In genomic region chr19:45075323-45076035, GRCm38 (mm10) we compare ENCODE assay signal across 8 mouse cellular contexts. TPM values are rescaled to one million over a fixed set of nuclear protein-coding genes. Genes with fewer than 3 reads are reported as not detected.
DNase-seq lines count a peak whose midpoint lies in the region; ATAC-seq and TF ChIP-seq lines count a peak whose summit lies in the region.

No protein-coding gene starts in this region.

- peak overlapping the region; percentile 55 for H3K4me3 ChIP-seq in kidney, adult 2 months (ENCODE audit: insufficient read depth, low read depth, low read length)
- peak overlapping the region; percentile 56 to 77 for H3K4me3 ChIP-seq in MEL (ENCODE audit: control insufficient read depth in 1 of 2, insufficient read depth in 1 of 2, low read depth in 2 of 2, low read length in 2 of 2)
- peak overlapping the region; percentile 70 for H3K4me3 ChIP-seq in forebrain, embryonic 15.5 days
- peak overlapping the region; percentile 55 for H3K4me3 ChIP-seq in kidney, postnatal 0 days (replicated peaks; ENCODE audit: low read depth, low read length)

- ATAC-seq in forebrain, embryonic 15.5 days (replicated peaks): peak; percentile 57; the same call in 1 of the 2 replicates
- no peak; the same call in 1 of the 2 replicates for ATAC-seq in kidney, postnatal 0 days (replicated peaks; ENCODE audit: low FRiP score, low read depth)
- peak; percentile 28; the same call in 1 of the 2 replicates for ATAC-seq in monocyte, adult 5-6 weeks (replicated peaks; ENCODE audit: insufficient number of reproducible peaks, low FRiP score, low TSS enrichment, poor library complexity, severe bottlenecking)

- DNase-seq in kidney, adult 2 months: no peak
- DNase-seq in kidney, adult 9 months: no peak
- peak; percentile 88 for DNase-seq in MEL (ENCODE audit: low read depth, low spot score)
- DNase-seq in kidney, postnatal 0 days (ENCODE audit: low spot score): peak; percentile 46
- no peak for DNase-seq in layer of hippocampus, postnatal 25 days (ENCODE audit: extremely low spot score in 1 of 2, low spot score in 1 of 2)
- no peak for DNase-seq in embryo, embryonic 9.5 days (ENCODE audit: extremely low spot score)

- no peaks in the 10 kb centered on the region for H3K9me3 ChIP-seq in MEL (replicated peaks; ENCODE audit: insufficient read depth, low read length)
- H3K9me3 ChIP-seq in forebrain, embryonic 15.5 days: no peaks in the 10 kb centered on the region
- H3K9me3 ChIP-seq in kidney, postnatal 0 days (replicated peaks; ENCODE audit: low read length): no peaks in the 10 kb centered on the region

- no peaks in the 10 kb centered on the region for H3K4me1 ChIP-seq in kidney, adult 2 months (ENCODE audit: control insufficient read depth, insufficient read depth, low read length)
- H3K4me1 ChIP-seq in MEL (ENCODE audit: control insufficient read depth in 1 of 2, insufficient read depth in 2 of 2, low read length in 2 of 2): peaks cover 0 to 24% of the 10 kb centered on the region in 2 experiments; a peak in 2 of 4 replicates
- H3K4me1 ChIP-seq in forebrain, embryonic 15.5 days: peaks cover 45% of the 10 kb centered on the region
- peaks cover 21% of the 10 kb centered on the region for H3K4me1 ChIP-seq in kidney, postnatal 0 days (replicated peaks; ENCODE audit: insufficient read depth, low read length)

- 6% methylated on average over 32 of the region's 32 CpGs for WGBS in kidney, adult 2 months
- WGBS in forebrain, embryonic 15.5 days: under 1% methylated on average over 32 of the region's 32 CpGs
- 2% methylated on average over 32 of the region's 32 CpGs for WGBS in kidney, postnatal 0 days

- no peak; a peak in 2 of 4 replicates for TF ChIP-seq EP300 in MEL (IDR thresholded peaks at IDR 0.05; ENCODE audit: low read depth in 1 of 2, low read length in 2 of 2)

- 0 out of 2 replicates have a peak, but pooled peaks have one; percentile 8 for TF ChIP-seq CTCF in kidney, adult 2 months (conservative IDR thresholded peaks at IDR 0.05; ENCODE audit: insufficient read depth, insufficient read length, low read depth, low read length)
- TF ChIP-seq CTCF in MEL (IDR thresholded peaks at IDR 0.05 in 2 of 3, conservative IDR thresholded peaks at IDR 0.05 in 1 of 3; ENCODE audit: control insufficient read depth in 1 of 3, insufficient read depth in 1 of 3, low read depth in 2 of 3, low read length in 3 of 3, poor library complexity in 1 of 3, severe bottlenecking in 1 of 3): peak in 2 of 3 experiments; percentile 2 to 8; a peak in 1 of 6 replicates
- TF ChIP-seq CTCF in kidney, postnatal 0 days (IDR thresholded peaks at IDR 0.05; ENCODE audit: low read depth): no peak

- H3K27me3 ChIP-seq in kidney, adult 2 months (replicated peaks; ENCODE audit: control insufficient read depth, insufficient read depth, low read length): no peaks in the 10 kb centered on the region
- H3K27me3 ChIP-seq in MEL (ENCODE audit: control insufficient read depth in 1 of 2, insufficient read depth in 2 of 2, low read length in 2 of 2): peaks cover 0 to 6% of the 10 kb centered on the region in 2 experiments; a peak in 1 of 4 replicates
- peaks cover 51% of the 10 kb centered on the region for H3K27me3 ChIP-seq in forebrain, embryonic 15.5 days
- H3K27me3 ChIP-seq in kidney, postnatal 0 days (ENCODE audit: insufficient read depth, low read length): peaks cover 25% of the 10 kb centered on the region

- TF ChIP-seq POLR2A in kidney, adult 2 months (IDR thresholded peaks at IDR 0.05; ENCODE audit: low read depth, low read length): no peak
- peak in 1 of 2 experiments; percentile 6; a peak in 1 of 4 replicates for TF ChIP-seq POLR2A in MEL (IDR thresholded peaks at IDR 0.05; ENCODE audit: control insufficient read depth in 1 of 2, insufficient read depth in 1 of 2, low read depth in 1 of 2, low read length in 2 of 2, poor library complexity in 1 of 2)

- peaks cover 5% of the 10 kb centered on the region; the same call in 1 of the 2 replicates for H3K79me2 ChIP-seq in MEL (ENCODE audit: control insufficient read depth, insufficient read depth, low read length, poor library complexity)

- no peaks in the 10 kb centered on the region for H3K36me3 ChIP-seq in kidney, adult 2 months (ENCODE audit: control insufficient read depth, insufficient read depth, low read length)
- H3K36me3 ChIP-seq in MEL (ENCODE audit: control insufficient read depth in 1 of 2, insufficient read depth in 2 of 2, low read length in 2 of 2): peaks cover 0 to 17% of the 10 kb centered on the region in 2 experiments; a peak in 2 of 4 replicates
- H3K36me3 ChIP-seq in forebrain, embryonic 15.5 days: no peaks in the 10 kb centered on the region
- no peaks in the 10 kb centered on the region for H3K36me3 ChIP-seq in kidney, postnatal 0 days (ENCODE audit: insufficient read depth, low read length)

- TF ChIP-seq RAD21 in MEL (IDR thresholded peaks at IDR 0.05; ENCODE audit: low read depth, low read length): no peak

- no peak overlapping the region for H3K27ac ChIP-seq in kidney, adult 2 months (ENCODE audit: insufficient read depth, low read depth, low read length)
- H3K27ac ChIP-seq in MEL (ENCODE audit: control insufficient read depth, low read depth, low read length): peak overlapping the region; percentile 85
- peak overlapping the region; percentile 94 for H3K27ac ChIP-seq in forebrain, embryonic 15.5 days (replicated peaks)
- H3K27ac ChIP-seq in kidney, postnatal 0 days: peak overlapping the region; percentile 95

- peak overlapping the region; percentile 73 for H3K9ac ChIP-seq in MEL (ENCODE audit: control insufficient read depth, low read depth, low read length, poor library complexity, severe bottlenecking)
- H3K9ac ChIP-seq in forebrain, embryonic 15.5 days (replicated peaks): peak overlapping the region; percentile 86
- H3K9ac ChIP-seq in kidney, postnatal 0 days (ENCODE audit: low read depth, low read length): peak overlapping the region; percentile 88

- peak overlapping the region; percentile 99 for H3K4me2 ChIP-seq in forebrain, embryonic 15.5 days (replicated peaks)
- H3K4me2 ChIP-seq in kidney, postnatal 0 days (ENCODE audit: low read length): peak overlapping the region; percentile 82

TF ChIP-seq in MEL, 35 proteins besides CTCF, POLR2A, EP300 and RAD21 (continues in another document):
- TF ChIP-seq TBP (IDR thresholded peaks at IDR 0.05; ENCODE audit: low read depth, low read length) (0 out of 2 replicates have a peak, but pooled peaks have one; percentile 49), E2F4 (IDR thresholded peaks at IDR 0.05; ENCODE audit: borderline replicate concordance, low read depth, low read length) (peak; percentile 48; the same call in 1 of the 2 replicates), POLR2AphosphoS5 (IDR thresholded peaks at IDR 0.05; ENCODE audit: borderline replicate concordance, low read depth, low read length) (no peak), KAT2A (conservative IDR thresholded peaks at IDR 0.05; ENCODE audit: low read depth, low read length) (no peak), POLR2AphosphoS2 (IDR thresholded peaks at IDR 0.05; ENCODE audit: low read length) (no peak), CHD2 (IDR thresholded peaks at IDR 0.05; ENCODE audit: low read length) (no peak), RCOR1 (IDR thresholded peaks at IDR 0.05; ENCODE audit: low read depth, low read length) (0 out of 2 replicates have a peak, but pooled peaks have one; percentile 43), ZNF384 (IDR thresholded peaks at IDR 0.05; ENCODE audit: low read depth, low read length) (no peak), NELFE (IDR thresholded peaks at IDR 0.05; ENCODE audit: low read depth, low read length) (peak; percentile 34; the same call in 1 of the 2 replicates), UBTF (IDR thresholded peaks at IDR 0.05; ENCODE audit: borderline replicate concordance, insufficient read depth, low read depth, low read length) (peak; percentile 91; the same call in 1 of the 2 replicates), MAX (IDR thresholded peaks at IDR 0.05; ENCODE audit: low read length) (no peak; the same call in none of the 2 replicates), MYC (IDR thresholded peaks at IDR 0.05; ENCODE audit: low read depth, low read length) (peak; percentile 63; the same call in 1 of the 2 replicates), TAL1 (IDR thresholded peaks at IDR 0.05; ENCODE audit: low read length) (no peak), MXI1 (IDR thresholded peaks at IDR 0.05; ENCODE audit: low read depth, low read length) (peak; percentile 50; the same call in 1 of the 2 replicates), GABPA (IDR thresholded peaks at IDR 0.05; ENCODE audit: low read depth, low read length) (no peak)

RNA-seq across cellular contexts. Expression of gene Kazald1, which starts 0.4 kb away (rescaled TPM):
- 1.9 and 2.1 TPM in 2 replicates for polyA plus RNA-seq in kidney, adult 2 months (2012; rRNA removed)
- 0.33 and 0.39 TPM in 2 replicates for total RNA-seq in MEL (2012; rRNA removed)
- 1 to 10 TPM in 1 of 2 experiments, not detected in 1; 1.5 TPM for polyA plus RNA-seq in MEL (2012; ENCODE audit: insufficient read depth in 1 of 2, insufficient read length in 2 of 2, low read depth in 1 of 2, low replicate concordance in 2 of 2, missing spikeins in 1 of 2)
- 0.70 and 0.73 TPM in 2 replicates for polyA plus RNA-seq in forebrain, embryonic 15.5 days (2015; fragmentation: Nextera tagmentation; extraction: Ambion mirVana)
- 23.6 and 25.0 TPM in 2 replicates for polyA plus RNA-seq in kidney, postnatal 0 days (2015; fragmentation: Nextera tagmentation; extraction: Ambion mirVana)
- total RNA-seq in monocyte, adult 5-6 weeks (2017): 1.2 TPM in 1 of 3 replicates, not detected in the others
- total RNA-seq in layer of hippocampus, postnatal 25 days (2021): 1 to 10 TPM; 1.2 to 1.7 TPM

RNA-seq across cellular contexts. Expression of gene Sfxn3, which starts 28.2 kb away (rescaled TPM):
- polyA plus RNA-seq in kidney, adult 2 months (2012; rRNA removed): 20.8 and 23.5 TPM in 2 replicates
- 3.6 and 5.0 TPM in 2 replicates for total RNA-seq in MEL (2012; rRNA removed)
- 10 to 100 TPM in 1 of 2 experiments, not detected in 1; 10.6 TPM for polyA plus RNA-seq in MEL (2012; ENCODE audit: insufficient read depth in 1 of 2, insufficient read length in 2 of 2, low read depth in 1 of 2, low replicate concordance in 2 of 2, missing spikeins in 1 of 2)
- 65.0 and 67.6 TPM in 2 replicates for polyA plus RNA-seq in forebrain, embryonic 15.5 days (2015; fragmentation: Nextera tagmentation; extraction: Ambion mirVana)
- 28.4 and 29.0 TPM in 2 replicates for polyA plus RNA-seq in kidney, postnatal 0 days (2015; fragmentation: Nextera tagmentation; extraction: Ambion mirVana)
- total RNA-seq in monocyte, adult 5-6 weeks (2017): 19.7 to 41.4 TPM (median 22.3 TPM) in 3 replicates
- 100 to 1,000 TPM in 1 of 2 experiments, 10 to 100 TPM in 1; 89.0 to 105 TPM for total RNA-seq in layer of hippocampus, postnatal 25 days (2021)

RNA-seq across cellular contexts. Expression of gene Pdzd7, which starts 30.0 kb away (rescaled TPM):
- 0.74 and 0.99 TPM in 2 replicates for polyA plus RNA-seq in kidney, adult 2 months (2012; rRNA removed)
- total RNA-seq in MEL (2012; rRNA removed): 0.08 and 0.10 TPM in 2 replicates
- under 1 TPM in 1 of 2 experiments, not detected in 1; 0.56 TPM for polyA plus RNA-seq in MEL (2012; ENCODE audit: insufficient read depth in 1 of 2, insufficient read length in 2 of 2, low read depth in 1 of 2, low replicate concordance in 2 of 2, missing spikeins in 1 of 2)
- 1.7 and 2.2 TPM in 2 replicates for polyA plus RNA-seq in forebrain, embryonic 15.5 days (2015; fragmentation: Nextera tagmentation; extraction: Ambion mirVana)
- 0.43 and 0.80 TPM in 2 replicates for polyA plus RNA-seq in kidney, postnatal 0 days (2015; fragmentation: Nextera tagmentation; extraction: Ambion mirVana)
- not detected in 3 replicates for total RNA-seq in monocyte, adult 5-6 weeks (2017)
- total RNA-seq in layer of hippocampus, postnatal 25 days (2021): 1 to 10 TPM; 1.8 to 2.9 TPM

Comparison
In these comparisons a context has a peak if more than half of its experiments do, and no peak if none do; other contexts are left out.
1. DNase-seq: peak in MEL (single experiment) and kidney, postnatal 0 days (single experiment); none in kidney, adult 2 months (single experiment), kidney, adult 9 months (single experiment), layer of hippocampus, postnatal 25 days (0 of 2) and embryo, embryonic 9.5 days (single experiment).
2. Peak in every context shown above with its lines, with median percentiles within 50 percentile points of each other: H3K4me3 ChIP-seq and H3K9ac ChIP-seq.